Mouse (Mus musculus): ENCODE data around the gene Wars. TPM values are rescaled to one million over a fixed set of nuclear protein-coding genes. Genes with fewer than 3 reads are reported as not detected.

The Wars gene
- polyA plus RNA-seq, 1 experiment from 2014 or later, result 77.2 TPM

DNA sequence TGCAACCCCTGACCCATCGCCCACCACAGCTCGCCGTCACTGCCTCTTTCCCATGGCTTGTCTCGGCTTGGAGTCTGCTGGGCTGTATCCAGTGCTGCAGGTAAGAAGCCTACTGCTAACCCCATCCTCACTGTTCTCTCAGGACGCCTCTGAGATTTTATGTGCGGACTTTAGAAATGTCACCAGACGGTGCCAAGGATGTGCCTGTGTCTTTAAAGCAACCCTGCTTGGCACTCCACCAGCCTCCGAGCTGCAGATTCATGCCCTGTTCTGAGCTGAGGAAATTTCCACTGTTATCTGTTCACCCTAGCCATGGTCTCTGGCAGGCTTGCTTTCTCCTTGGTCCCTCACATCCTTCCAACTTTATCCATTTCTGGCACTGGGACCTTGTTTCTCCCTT is 61.1 kb downstream of the Wars start:
- H3K27ac ChIP-seq (ENCODE audit: low read depth, low read length), result no peak overlapping the region
- no peak overlapping the region for H3K4me3 ChIP-seq (ENCODE audit: low read depth, low read length)
- WGBS (ENCODE audit: insufficient replicate concordance), result 82% methylated on average over 8 of the region's 8 CpGs
- peaks cover 23% of the 10 kb centered on the region for H3K4me1 ChIP-seq (ENCODE audit: control insufficient read depth, insufficient read depth, low read length)
- H3K36me3 ChIP-seq (ENCODE audit: control insufficient read depth, insufficient read depth, low read length), result no peaks in the 10 kb centered on the region
- no peak for ATAC-seq (replicated peaks; ENCODE audit: insufficient number of reproducible peaks, low FRiP score, low TSS enrichment)
- H3K4me2 ChIP-seq, result no peak overlapping the region
- H3K27me3 ChIP-seq (ENCODE audit: control insufficient read depth, insufficient read depth, low read length), result peaks cover 4% of the 10 kb centered on the region; the same call in 1 of the 2 replicates
- H3K9me3 ChIP-seq (replicated peaks; ENCODE audit: control insufficient read depth, low read length), result no peaks in the 10 kb centered on the region
- H3K9ac ChIP-seq (ENCODE audit: low read depth, low read length), result no peak overlapping the region

GRCm38 (mm10) chr12:108831966-108832643 is 61.9 kb downstream of the Wars start:
- H3K27ac ChIP-seq (ENCODE audit: low read depth, low read length), result no peak overlapping the region
- no peak overlapping the region for H3K9ac ChIP-seq (ENCODE audit: low read depth, low read length)
- H3K4me3 ChIP-seq (ENCODE audit: low read depth, low read length), result no peak overlapping the region
- peaks cover 4% of the 10 kb centered on the region; the same call in 1 of the 2 replicates for H3K27me3 ChIP-seq (ENCODE audit: control insufficient read depth, insufficient read depth, low read length)
- peaks cover 16% of the 10 kb centered on the region for H3K4me1 ChIP-seq (ENCODE audit: control insufficient read depth, insufficient read depth, low read length)
- H3K9me3 ChIP-seq (replicated peaks; ENCODE audit: control insufficient read depth, low read length), result no peaks in the 10 kb centered on the region
- H3K36me3 ChIP-seq (ENCODE audit: control insufficient read depth, insufficient read depth, low read length), result peaks cover 3% of the 10 kb centered on the region
- WGBS (ENCODE audit: insufficient replicate concordance), result 67% methylated on average over 9 of the region's 9 CpGs
- H3K4me2 ChIP-seq, result no peak overlapping the region
- no peak for ATAC-seq (replicated peaks; ENCODE audit: insufficient number of reproducible peaks, low FRiP score, low TSS enrichment)

GRCm38 (mm10) chr12:108830358-108830757 is 63.6 kb downstream of the Wars start:
- Histone ChIP-seq H3K4me2 (no peak overlapping the region), H3K4me1 (ENCODE audit: control insufficient read depth, insufficient read depth, low read length) (peaks cover 7% of the 10 kb centered on the region), H3K9me3 (replicated peaks; ENCODE audit: control insufficient read depth, low read length) (no peaks in the 10 kb centered on the region), H3K4me3 (ENCODE audit: low read depth, low read length) (no peak overlapping the region), H3K27me3 (ENCODE audit: control insufficient read depth, insufficient read depth, low read length) (peaks cover 4% of the 10 kb centered on the region; the same call in 1 of the 2 replicates), H3K36me3 (ENCODE audit: control insufficient read depth, insufficient read depth, low read length) (peaks cover 8% of the 10 kb centered on the region), H3K9ac (ENCODE audit: low read depth, low read length) (no peak overlapping the region), H3K27ac (ENCODE audit: low read depth, low read length) (no peak overlapping the region)
- no peak for ATAC-seq (replicated peaks; ENCODE audit: insufficient number of reproducible peaks, low FRiP score, low TSS enrichment)
- 78% methylated on average over 6 of the region's 6 CpGs for WGBS (ENCODE audit: insufficient replicate concordance)

GRCm38 (mm10) chr12:108829636-108830035 is 64.3 kb downstream of the Wars start:
- Histone ChIP-seq H3K27ac (ENCODE audit: low read depth, low read length) (no peak overlapping the region), H3K9ac (ENCODE audit: low read depth, low read length) (no peak overlapping the region), H3K36me3 (ENCODE audit: control insufficient read depth, insufficient read depth, low read length) (peaks cover 8% of the 10 kb centered on the region), H3K4me3 (ENCODE audit: low read depth, low read length) (no peak overlapping the region), H3K4me1 (ENCODE audit: control insufficient read depth, insufficient read depth, low read length) (peaks cover under 1% of the 10 kb centered on the region; the same call in 1 of the 2 replicates), H3K27me3 (ENCODE audit: control insufficient read depth, insufficient read depth, low read length) (peaks cover 4% of the 10 kb centered on the region; the same call in 1 of the 2 replicates), H3K9me3 (replicated peaks; ENCODE audit: control insufficient read depth, low read length) (no peaks in the 10 kb centered on the region), H3K4me2 (no peak overlapping the region)
- 81% methylated on average over 5 of the region's 5 CpGs for WGBS (ENCODE audit: insufficient replicate concordance)
- ATAC-seq (replicated peaks; ENCODE audit: insufficient number of reproducible peaks, low FRiP score, low TSS enrichment), result no peak

DNA sequence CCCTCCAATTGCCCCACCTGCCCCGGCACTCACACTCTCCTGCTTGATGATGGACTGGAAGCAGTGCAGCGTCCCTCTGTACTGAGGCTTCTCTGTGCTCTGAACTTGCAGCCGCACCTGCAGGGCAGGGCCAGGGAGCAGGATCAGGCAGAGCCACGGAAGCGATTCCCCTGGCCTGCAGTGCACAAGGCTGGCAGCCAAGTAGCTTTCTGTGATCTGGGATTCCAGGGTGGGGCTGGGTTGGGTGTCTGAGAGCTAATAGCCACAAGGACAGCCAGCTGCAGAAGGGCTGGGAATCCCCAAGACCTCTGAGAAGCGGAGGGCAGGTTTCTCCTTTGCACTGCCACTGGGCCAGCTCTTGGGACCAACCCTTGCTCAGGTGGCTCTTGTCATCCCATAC is 66.3 kb downstream of the Wars start:
- H3K27me3 ChIP-seq (ENCODE audit: control insufficient read depth, insufficient read depth, low read length), result no peaks in the 10 kb centered on the region
- no peak for ATAC-seq (replicated peaks; ENCODE audit: insufficient number of reproducible peaks, low FRiP score, low TSS enrichment)
- H3K36me3 ChIP-seq (ENCODE audit: control insufficient read depth, insufficient read depth, low read length), result peaks cover 8% of the 10 kb centered on the region

DNA sequence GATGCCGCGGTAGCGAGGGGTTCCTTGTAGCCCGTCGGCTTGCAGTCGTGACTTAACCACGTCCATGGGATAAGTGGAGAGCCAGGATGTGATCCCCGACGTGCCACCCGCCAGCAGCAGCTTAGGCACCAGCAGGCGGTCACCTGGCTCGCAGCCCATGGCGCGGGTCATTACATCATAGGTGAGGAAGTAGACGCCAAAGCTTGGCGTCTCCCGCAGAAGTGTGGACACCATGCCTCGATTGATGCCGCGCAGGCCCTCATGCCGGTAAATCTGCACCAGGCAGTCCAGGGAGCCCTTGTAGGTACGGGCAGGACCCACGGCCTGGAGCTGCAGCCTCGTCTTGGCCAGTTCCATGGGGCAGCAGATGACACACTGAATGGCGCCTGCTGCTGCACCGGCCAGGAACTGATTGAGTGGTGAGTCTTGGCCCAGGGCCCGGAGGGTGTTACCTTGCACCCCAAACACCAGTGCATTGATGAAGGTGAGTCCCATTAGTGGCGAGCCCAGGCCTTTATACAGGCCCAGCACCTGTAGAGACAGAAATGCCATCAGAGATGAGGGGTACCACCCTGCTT is 66.9 kb downstream of the Wars start:
- H3K4me2 ChIP-seq, result no peak overlapping the region
- no peaks in the 10 kb centered on the region for H3K27me3 ChIP-seq (ENCODE audit: control insufficient read depth, insufficient read depth, low read length)
- no peak overlapping the region for H3K4me3 ChIP-seq (ENCODE audit: low read depth, low read length)
- H3K27ac ChIP-seq (ENCODE audit: low read depth, low read length), result no peak overlapping the region
- no peak for ATAC-seq (replicated peaks; ENCODE audit: insufficient number of reproducible peaks, low FRiP score, low TSS enrichment)
- H3K36me3 ChIP-seq (ENCODE audit: control insufficient read depth, insufficient read depth, low read length), result peaks cover 8% of the 10 kb centered on the region
- no peak overlapping the region for H3K9ac ChIP-seq (ENCODE audit: low read depth, low read length)
- no peaks in the 10 kb centered on the region for H3K4me1 ChIP-seq (ENCODE audit: control insufficient read depth, insufficient read depth, low read length)
- H3K9me3 ChIP-seq (replicated peaks; ENCODE audit: control insufficient read depth, low read length), result no peaks in the 10 kb centered on the region
- WGBS (ENCODE audit: insufficient replicate concordance), result 95% methylated on average over 28 of the region's 28 CpGs

More for the DNA sequence above, 66.3 kb downstream of the Wars start:
- H3K4me1 ChIP-seq (ENCODE audit: control insufficient read depth, insufficient read depth, low read length), result no peaks in the 10 kb centered on the region
- no peak overlapping the region for H3K4me3 ChIP-seq (ENCODE audit: low read depth, low read length)
- no peak overlapping the region for H3K27ac ChIP-seq (ENCODE audit: low read depth, low read length)
- H3K9ac ChIP-seq (ENCODE audit: low read depth, low read length), result no peak overlapping the region
- WGBS (ENCODE audit: insufficient replicate concordance), result 96% methylated on average over 6 of the region's 6 CpGs
- no peak overlapping the region for H3K4me2 ChIP-seq
- no peaks in the 10 kb centered on the region for H3K9me3 ChIP-seq (replicated peaks; ENCODE audit: control insufficient read depth, low read length)

- H3K27ac ChIP-seq (ENCODE audit: low read depth, low read length), result no peak overlapping the region
- no peak overlapping the region for H3K9ac ChIP-seq (ENCODE audit: low read depth, low read length)
- no peaks in the 10 kb centered on the region for H3K27me3 ChIP-seq (ENCODE audit: control insufficient read depth, insufficient read depth, low read length)
- peaks cover 8% of the 10 kb centered on the region for H3K36me3 ChIP-seq (ENCODE audit: control insufficient read depth, insufficient read depth, low read length)
- no peak for ATAC-seq (replicated peaks; ENCODE audit: insufficient number of reproducible peaks, low FRiP score, low TSS enrichment)
- WGBS (ENCODE audit: insufficient replicate concordance), result 93% methylated on average over 19 of the region's 19 CpGs
- no peaks in the 10 kb centered on the region for H3K9me3 ChIP-seq (replicated peaks; ENCODE audit: control insufficient read depth, low read length)
- H3K4me3 ChIP-seq (ENCODE audit: low read depth, low read length), result no peak overlapping the region
- H3K4me1 ChIP-seq (ENCODE audit: control insufficient read depth, insufficient read depth, low read length), result no peaks in the 10 kb centered on the region
- no peak overlapping the region for H3K4me2 ChIP-seq
Observed at GRCm38 (mm10) chr12:108826282-108826957, 67.6 kb downstream of the Wars start.

GRCm38 (mm10) chr12:108825561-108826224 is 68.3 kb downstream of the Wars start:
- Histone ChIP-seq H3K4me3 (ENCODE audit: low read depth, low read length) (no peak overlapping the region), H3K9ac (ENCODE audit: low read depth, low read length) (no peak overlapping the region), H3K27me3 (ENCODE audit: control insufficient read depth, insufficient read depth, low read length) (no peaks in the 10 kb centered on the region), H3K36me3 (ENCODE audit: control insufficient read depth, insufficient read depth, low read length) (peaks cover 8% of the 10 kb centered on the region), H3K4me1 (ENCODE audit: control insufficient read depth, insufficient read depth, low read length) (peaks cover under 1% of the 10 kb centered on the region; the same call in 1 of the 2 replicates), H3K9me3 (replicated peaks; ENCODE audit: control insufficient read depth, low read length) (no peaks in the 10 kb centered on the region), H3K27ac (ENCODE audit: low read depth, low read length) (no peak overlapping the region), H3K4me2 (no peak overlapping the region)
- no peak for ATAC-seq (replicated peaks; ENCODE audit: insufficient number of reproducible peaks, low FRiP score, low TSS enrichment)
- WGBS (ENCODE audit: insufficient replicate concordance), result 94% methylated on average over 13 of the region's 13 CpGs
